Mouse (Mus musculus): Measurements from ENCODE around the gene Ms4a4d.

DNA sequence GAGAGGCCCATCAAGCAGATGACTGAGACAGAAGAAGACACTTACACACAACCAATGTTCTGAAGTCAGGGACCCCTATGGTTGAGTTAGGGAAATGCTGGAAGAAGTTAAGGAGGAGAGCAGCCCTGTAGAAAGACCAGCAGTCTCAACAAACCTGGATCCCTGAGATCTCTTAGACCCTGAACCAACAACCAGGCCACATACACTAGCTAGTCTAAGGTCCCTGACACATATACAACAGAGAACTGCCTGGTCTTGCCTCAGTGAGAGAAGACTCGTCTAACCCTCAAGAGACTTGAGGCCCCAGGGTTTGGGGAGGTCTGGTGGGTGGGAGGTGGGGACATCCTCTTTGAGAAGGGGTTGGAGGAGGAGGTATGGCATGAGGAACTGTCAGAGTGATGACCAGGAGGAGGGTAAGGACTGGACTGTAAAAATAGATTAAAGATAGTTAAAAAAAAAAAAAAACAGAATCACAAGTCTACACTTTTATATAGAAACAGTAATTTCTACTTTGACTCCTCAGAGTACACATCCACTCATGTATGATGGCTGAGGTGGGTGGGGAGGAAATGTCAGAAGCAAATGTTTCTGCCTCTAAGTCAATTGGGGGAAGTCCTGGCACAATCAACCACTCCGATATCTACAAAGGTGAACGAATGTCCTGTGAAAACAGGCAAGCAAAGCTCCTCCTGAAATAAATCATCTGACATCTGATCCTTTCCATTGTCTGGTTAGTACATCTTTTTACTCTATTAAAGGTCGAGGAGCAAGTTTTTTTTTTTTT lies 45.0 kb upstream of the Ms4a4d start:
- no peak for TF ChIP-seq CTCF (IDR thresholded peaks at IDR 0.05; ENCODE audit: control insufficient read depth, insufficient read depth, insufficient read length)
- no peak for TF ChIP-seq MYOG (IDR thresholded peaks at IDR 0.05; ENCODE audit: control insufficient read depth, extremely low read depth, insufficient read length)
- no peak for TF ChIP-seq MAX (IDR thresholded peaks at IDR 0.05)
- no peak for TF ChIP-seq MYOD1 (IDR thresholded peaks at IDR 0.05; ENCODE audit: control insufficient read depth, insufficient read length, low read depth)
- TF ChIP-seq USF1 (IDR thresholded peaks at IDR 0.05; ENCODE audit: low read depth) = no peak
- no peak for TF ChIP-seq FOSL1 (IDR thresholded peaks at IDR 0.05; ENCODE audit: insufficient read depth, low read length, poor library complexity, severe bottlenecking)
- TF ChIP-seq CEBPB (IDR thresholded peaks at IDR 0.05; ENCODE audit: low read depth) = no peak

Data from C2C12 (cell line).